Mouse (Mus musculus) ES-CJ7 (cell line): ENCODE data around the gene Tshz3.

Experiments used
- DNase-seq: peaks from one replicate; pipeline ENCODE4 v3.0.0; 2011; ENCODE audit warnings: low read depth, low spot score

The Tshz3 gene

GRCm38 (mm10) chr7:36786713-36787421, 88.9 kb downstream of the Tshz3 start:
- no peak for DNase-seq

- peak; percentile 17 for DNase-seq
These were observed 98.7 kb downstream of the Tshz3 start for GRCm38 (mm10) chr7:36796392-36797187.
